Mouse (Mus musculus) heart, postnatal 0 days (tissue): Measurements from ENCODE around the gene Glrx2.

Experiments used
- CTCF ChIP-seq: IDR thresholded peaks from 2 replicates; pipeline ENCODE4 v1.5.1; 2016; ENCODE audit warnings: antibody characterized with exemption, control low read depth, low read depth
- EP300 ChIP-seq: IDR thresholded peaks from 2 replicates; pipeline ENCODE4 v1.6.1; 2016; ENCODE audit warnings: antibody characterized with exemption, low read depth

DNA sequence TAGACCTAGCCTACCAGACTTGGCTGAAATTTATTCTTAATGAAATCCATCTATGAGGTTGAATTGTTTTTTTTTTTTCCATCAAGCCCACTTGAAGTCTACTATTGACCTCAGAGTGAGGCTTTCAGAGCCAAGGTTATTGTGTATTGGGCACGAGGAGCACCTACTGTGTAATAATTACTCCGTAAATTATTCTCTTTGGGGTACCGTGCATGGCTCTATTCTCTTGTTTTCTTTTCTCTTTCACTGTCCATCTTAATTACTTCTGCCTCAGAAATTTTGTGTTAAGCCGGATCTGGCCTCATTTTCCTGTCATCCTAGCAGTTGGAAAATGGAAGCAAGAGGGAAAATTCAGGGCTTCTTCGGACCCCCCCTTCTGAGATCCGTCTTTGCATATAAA is 26.0 kb downstream of the Glrx2 start:
- TF ChIP-seq CTCF: no peak
- no peak for TF ChIP-seq EP300
